Mouse (Mus musculus): ENCODE measurements around the gene Myo16. TPM values are rescaled to one million over a fixed set of nuclear protein-coding genes. Genes with fewer than 3 reads are reported as not detected.

The Myo16 gene
- total and polyA plus RNA-seq, 3 experiments = not detected

- H3K36me3 ChIP-seq (ENCODE audit: control insufficient read depth in 1 of 2, insufficient read depth in 2 of 2, low read length in 2 of 2) = no peaks in the 10 kb centered on the region
- no peak for DNase-seq (ENCODE audit: low read depth, low spot score)
- no peaks in the 10 kb centered on the region for H3K27me3 ChIP-seq (ENCODE audit: control insufficient read depth in 1 of 2, insufficient read depth in 2 of 2, low read length in 2 of 2)
- no peak for TF ChIP-seq EP300 (IDR thresholded peaks at IDR 0.05; ENCODE audit: low read depth in 1 of 2, low read length in 2 of 2)
- TF ChIP-seq SIN3A (IDR thresholded peaks at IDR 0.05; ENCODE audit: low read length) = no peak
- no peak for TF ChIP-seq HCFC1 (IDR thresholded peaks at IDR 0.05; ENCODE audit: low read depth, low read length)
- no peak for TF ChIP-seq USF2 (IDR thresholded peaks at IDR 0.05; ENCODE audit: borderline replicate concordance in 1 of 2, insufficient read depth in 1 of 2, low read depth in 1 of 2, low read length in 2 of 2)
- no peak for TF ChIP-seq ETS1 (IDR thresholded peaks at IDR 0.05; ENCODE audit: low read depth, low read length)
- TF ChIP-seq NRF1 (IDR thresholded peaks at IDR 0.05; ENCODE audit: insufficient read depth, low read depth, low read length, poor library complexity, severe bottlenecking) = no peak
- TF ChIP-seq RAD21 (IDR thresholded peaks at IDR 0.05; ENCODE audit: low read depth, low read length) = no peak
- no peak for TF ChIP-seq KAT2A (conservative IDR thresholded peaks at IDR 0.05; ENCODE audit: low read depth, low read length)
- TF ChIP-seq CTCF (IDR thresholded peaks at IDR 0.05 in 2 of 3, conservative IDR thresholded peaks at IDR 0.05 in 1 of 3; ENCODE audit: control insufficient read depth in 1 of 3, insufficient read depth in 1 of 3, low read depth in 2 of 3, low read length in 3 of 3, poor library complexity in 1 of 3, severe bottlenecking in 1 of 3) = no peak
- TF ChIP-seq MYC (IDR thresholded peaks at IDR 0.05; ENCODE audit: low read depth, low read length) = no peak
- no peak for TF ChIP-seq ZKSCAN1 (IDR thresholded peaks at IDR 0.05; ENCODE audit: low read depth, low read length)
- no peak for TF ChIP-seq TCF12 (IDR thresholded peaks at IDR 0.05; ENCODE audit: low read depth, low read length)
- TF ChIP-seq ZC3H11A (IDR thresholded peaks at IDR 0.05; ENCODE audit: low read depth, low read length) = no peak
- H3K4me3 ChIP-seq (ENCODE audit: control insufficient read depth in 1 of 2, insufficient read depth in 1 of 2, low read depth in 2 of 2, low read length in 2 of 2) = no peak overlapping the region
- H3K9me3 ChIP-seq (replicated peaks; ENCODE audit: insufficient read depth, low read length) = no peaks in the 10 kb centered on the region
- no peaks in the 10 kb centered on the region for H3K4me1 ChIP-seq (ENCODE audit: control insufficient read depth in 1 of 2, insufficient read depth in 2 of 2, low read length in 2 of 2)
- no peak overlapping the region for H3K9ac ChIP-seq (ENCODE audit: control insufficient read depth, low read depth, low read length, poor library complexity, severe bottlenecking)
- H3K27ac ChIP-seq (ENCODE audit: control insufficient read depth, low read depth, low read length) = no peak overlapping the region
- no peaks in the 10 kb centered on the region for H3K79me2 ChIP-seq (ENCODE audit: control insufficient read depth, insufficient read depth, low read length, poor library complexity)
These were observed 433.4 kb downstream of the Myo16 start for GRCm38 (mm10) chr8:10586956-10587744.

GRCm38 (mm10) chr8:10589422-10589933 is 435.8 kb downstream of the Myo16 start:
- DNase-seq (ENCODE audit: low read depth, low spot score) = no peak
- H3K79me2 ChIP-seq (ENCODE audit: control insufficient read depth, insufficient read depth, low read length, poor library complexity) = no peaks in the 10 kb centered on the region
- no peaks in the 10 kb centered on the region for H3K36me3 ChIP-seq (ENCODE audit: control insufficient read depth in 1 of 2, insufficient read depth in 2 of 2, low read length in 2 of 2)
- H3K9ac ChIP-seq (ENCODE audit: control insufficient read depth, low read depth, low read length, poor library complexity, severe bottlenecking) = no peak overlapping the region
- no peaks in the 10 kb centered on the region for H3K4me1 ChIP-seq (ENCODE audit: control insufficient read depth in 1 of 2, insufficient read depth in 2 of 2, low read length in 2 of 2)
- H3K9me3 ChIP-seq (replicated peaks; ENCODE audit: insufficient read depth, low read length) = no peaks in the 10 kb centered on the region
- TF ChIP-seq MXI1 (IDR thresholded peaks at IDR 0.05; ENCODE audit: low read depth, low read length) (no peak), ETS1 (IDR thresholded peaks at IDR 0.05; ENCODE audit: low read depth, low read length) (no peak), BHLHE40 (IDR thresholded peaks at IDR 0.05; ENCODE audit: borderline replicate concordance, low read depth, low read length) (no peak), UBTF (IDR thresholded peaks at IDR 0.05; ENCODE audit: borderline replicate concordance, insufficient read depth, low read depth, low read length) (no peak), MAX (IDR thresholded peaks at IDR 0.05; ENCODE audit: low read length) (no peak)
- H3K27ac ChIP-seq (ENCODE audit: control insufficient read depth, low read depth, low read length) = no peak overlapping the region
- H3K27me3 ChIP-seq (ENCODE audit: control insufficient read depth in 1 of 2, insufficient read depth in 2 of 2, low read length in 2 of 2) = no peaks in the 10 kb centered on the region
- H3K4me3 ChIP-seq (ENCODE audit: control insufficient read depth in 1 of 2, insufficient read depth in 1 of 2, low read depth in 2 of 2, low read length in 2 of 2) = no peak overlapping the region
